ENCODE assay signal across 26 mouse cellular contexts in genomic region chrX:140305652-140306051, GRCm38 (mm10). TPM values are rescaled to one million over a fixed set of nuclear protein-coding genes. Genes with fewer than 3 reads are reported as not detected.
DNase-seq lines count a peak whose midpoint lies in the region; ATAC-seq and TF ChIP-seq lines count a peak whose summit lies in the region.
"Had no signal": no experiment of that assay in that cellular context is flagged by ENCODE, and none has a peak within 500 bp of the region (broad histone marks: within the 10 kb centered on the region; RNA-seq: fewer than 3 reads in every experiment).

No protein-coding gene starts in this region.

- no peak overlapping the region for H3K27ac ChIP-seq in forebrain, embryonic 14.5 days (ENCODE audit: low read depth, low read length)
- no peak overlapping the region for H3K27ac ChIP-seq in forebrain, embryonic 10.5 days
- no peak overlapping the region for H3K27ac ChIP-seq in forebrain, postnatal 0 days (ENCODE audit: low read depth, low read length)
- H3K27ac ChIP-seq: heart, adult 2 months; midbrain, embryonic 15.5 days; stomach, embryonic 15.5 days had no signal

- no peak for ATAC-seq in forebrain, embryonic 14.5 days
- ATAC-seq in forebrain, postnatal 0 days: peak; percentile 73; the same call in 1 of the 2 replicates
- ATAC-seq: intestine, embryonic 16.5 days; liver, postnatal 0 days; midbrain, embryonic 15.5 days had no signal

- DNase-seq in forebrain, embryonic 14.5 days (ENCODE audit: low spot score): peak; percentile 1
- DNase-seq in forebrain, embryonic 10.5 days (ENCODE audit: extremely low spot score, low spot score): no peak
- peak; percentile 6 to 9 for DNase-seq in layer of hippocampus, adult 8-10 months (ENCODE audit: low spot score in 2 of 2)
- no peak for DNase-seq in layer of hippocampus, adult 9-10 months (ENCODE audit: low spot score)
- DNase-seq in forebrain, postnatal 0 days: peak; percentile 3
- peak; percentile 3 for DNase-seq in retina, embryonic 14.5 days (ENCODE audit: low spot score)
- DNase-seq in heart, postnatal 4 days: no peak
- DNase-seq in heart, adult 18-20 months: no peak
- DNase-seq: adrenal gland, postnatal 14 days; cerebellum, adult 11-12 months; cerebellum, postnatal 25 days; gastrocnemius, postnatal 14 days; heart, adult 2 months; kidney, postnatal 4 days; liver; liver, postnatal 0 days; lung, postnatal 14 days; right cerebral cortex, postnatal 25 days; thymus, adult 2 months had no signal

- no peak overlapping the region for H3K4me2 ChIP-seq in forebrain, embryonic 14.5 days (ENCODE audit: low read length)
- H3K4me2 ChIP-seq in forebrain, postnatal 0 days (ENCODE audit: low read depth): no peak overlapping the region
- H3K4me2 ChIP-seq: midbrain, embryonic 15.5 days; stomach, embryonic 15.5 days had no signal

- H3K9me3 ChIP-seq in forebrain, embryonic 14.5 days (replicated peaks; ENCODE audit: control insufficient read depth, low read length): no peaks in the 10 kb centered on the region
- no peaks in the 10 kb centered on the region for H3K9me3 ChIP-seq in forebrain, embryonic 10.5 days
- H3K9me3 ChIP-seq in forebrain, postnatal 0 days (ENCODE audit: low read length): no peaks in the 10 kb centered on the region
- H3K9me3 ChIP-seq: midbrain, embryonic 15.5 days; stomach, embryonic 15.5 days had no signal

- no peak overlapping the region for H3K9ac ChIP-seq in forebrain, embryonic 14.5 days (ENCODE audit: low read length)
- no peak overlapping the region for H3K9ac ChIP-seq in forebrain, postnatal 0 days
- H3K9ac ChIP-seq: liver, postnatal 0 days; midbrain, embryonic 15.5 days; stomach, embryonic 15.5 days had no signal

- no peaks in the 10 kb centered on the region for H3K36me3 ChIP-seq in forebrain, embryonic 14.5 days (ENCODE audit: control insufficient read depth, insufficient read depth, low read length)
- no peaks in the 10 kb centered on the region for H3K36me3 ChIP-seq in forebrain, embryonic 10.5 days (replicated peaks)
- no peaks in the 10 kb centered on the region for H3K36me3 ChIP-seq in forebrain, postnatal 0 days (ENCODE audit: insufficient read depth)
- H3K36me3 ChIP-seq: midbrain, embryonic 15.5 days; stomach, embryonic 15.5 days had no signal

- no peaks in the 10 kb centered on the region for H3K4me1 ChIP-seq in forebrain, embryonic 14.5 days (ENCODE audit: control insufficient read depth, insufficient read depth, low read length)
- H3K4me1 ChIP-seq in forebrain, embryonic 10.5 days: no peaks in the 10 kb centered on the region
- H3K4me1 ChIP-seq in forebrain, postnatal 0 days (ENCODE audit: insufficient read depth): no peaks in the 10 kb centered on the region
- H3K4me1 ChIP-seq: midbrain, embryonic 15.5 days; stomach, embryonic 15.5 days had no signal

- no peak overlapping the region for H3K4me3 ChIP-seq in forebrain, embryonic 14.5 days (ENCODE audit: low read depth, low read length)
- no peak overlapping the region for H3K4me3 ChIP-seq in forebrain, embryonic 10.5 days
- no peak overlapping the region for H3K4me3 ChIP-seq in forebrain, postnatal 0 days (ENCODE audit: low read depth, low read length)
- H3K4me3 ChIP-seq: heart, adult 2 months; midbrain, embryonic 15.5 days; stomach, embryonic 15.5 days had no signal

- no peak for TF ChIP-seq CTCF in forebrain, postnatal 0 days (IDR thresholded peaks at IDR 0.05; ENCODE audit: low read depth)

- no peaks in the 10 kb centered on the region for H3K27me3 ChIP-seq in forebrain, embryonic 14.5 days (replicated peaks; ENCODE audit: control insufficient read depth, insufficient read depth, low read length)
- peaks cover 93% of the 10 kb centered on the region for H3K27me3 ChIP-seq in forebrain, embryonic 10.5 days (ENCODE audit: poor library complexity, severe bottlenecking)
- H3K27me3 ChIP-seq in forebrain, postnatal 0 days (ENCODE audit: insufficient read depth, low read length): no peaks in the 10 kb centered on the region
- H3K27me3 ChIP-seq: CH12.LX had no signal

- WGBS in forebrain, embryonic 14.5 days: 70% methylated on average over 7 of the region's 7 CpGs
- 67% methylated on average over 7 of the region's 7 CpGs for WGBS in forebrain, embryonic 10.5 days
- WGBS in forebrain, postnatal 0 days: 53% methylated on average over 7 of the region's 7 CpGs

RNA-seq across cellular contexts. Expression of gene Frmpd3, which starts 36.4 kb away (rescaled TPM):
- 0.59 and 1.0 TPM in 2 replicates for polyA plus RNA-seq in forebrain, embryonic 14.5 days (2014; fragmentation: Nextera tagmentation; extraction: Ambion mirVana)
- polyA plus RNA-seq in forebrain, embryonic 10.5 days (2016; fragmentation: Nextera tagmentation; extraction: Ambion mirVana): 0.06 and 0.14 TPM in 2 replicates
- 10 to 100 TPM; 26.4 to 36.7 (median 28.3) TPM for total RNA-seq in layer of hippocampus, adult 8-10 months (2022)
- total RNA-seq in forebrain, postnatal 0 days (2014; rRNA removed): 3.8 and 6.6 TPM in 2 replicates
- polyA plus RNA-seq in forebrain, postnatal 0 days (2015; fragmentation: Nextera tagmentation; extraction: Ambion mirVana): 0.59 and 1.9 TPM in 2 replicates
- total RNA-seq in heart, postnatal 4 days (2021): not detected
- not detected for total RNA-seq in heart, adult 18-20 months (2021)
- total RNA-seq: heart, adult 2 months; hematopoietic stem cell, adult 5-6 weeks; megakaryocyte, adult 5-6 weeks; MEL had no signal
- polyA plus RNA-seq: intestine, embryonic 16.5 days; liver, postnatal 0 days had no signal

Comparison
In these comparisons a context has a peak if more than half of its experiments do, and no peak if none do; other contexts are left out.
1. DNase-seq: peak in forebrain, embryonic 14.5 days (single experiment), layer of hippocampus, adult 8-10 months (2 of 2), forebrain, postnatal 0 days (single experiment) and retina, embryonic 14.5 days (single experiment); none in forebrain, embryonic 10.5 days (single experiment), layer of hippocampus, adult 9-10 months (single experiment), heart, postnatal 4 days (single experiment) and heart, adult 18-20 months (0 of 2).